Mouse (Mus musculus) testis, adult 2 months (tissue): ENCODE data around the gene Tma7.

Source experiments
- CTCF ChIP-seq: fragments of 200-500 bp; IDR thresholded peaks from 2 replicates; pipeline ENCODE4 v1.5.1; 2012; ENCODE audit warnings: low read depth, mild to moderate bottlenecking, inconsistent platforms, low read length, moderate library complexity; ENCODE audit not compliant: control insufficient read depth, insufficient read depth, insufficient replicate concordance
- POLR2A ChIP-seq: fragments of 200-500 bp; IDR thresholded peaks from 2 replicates; pipeline ENCODE4 v1.6.1; 2012; ENCODE audit warnings: low read depth, mild to moderate bottlenecking, inconsistent platforms, low read length, moderate library complexity; ENCODE audit not compliant: control insufficient read depth

DNA sequence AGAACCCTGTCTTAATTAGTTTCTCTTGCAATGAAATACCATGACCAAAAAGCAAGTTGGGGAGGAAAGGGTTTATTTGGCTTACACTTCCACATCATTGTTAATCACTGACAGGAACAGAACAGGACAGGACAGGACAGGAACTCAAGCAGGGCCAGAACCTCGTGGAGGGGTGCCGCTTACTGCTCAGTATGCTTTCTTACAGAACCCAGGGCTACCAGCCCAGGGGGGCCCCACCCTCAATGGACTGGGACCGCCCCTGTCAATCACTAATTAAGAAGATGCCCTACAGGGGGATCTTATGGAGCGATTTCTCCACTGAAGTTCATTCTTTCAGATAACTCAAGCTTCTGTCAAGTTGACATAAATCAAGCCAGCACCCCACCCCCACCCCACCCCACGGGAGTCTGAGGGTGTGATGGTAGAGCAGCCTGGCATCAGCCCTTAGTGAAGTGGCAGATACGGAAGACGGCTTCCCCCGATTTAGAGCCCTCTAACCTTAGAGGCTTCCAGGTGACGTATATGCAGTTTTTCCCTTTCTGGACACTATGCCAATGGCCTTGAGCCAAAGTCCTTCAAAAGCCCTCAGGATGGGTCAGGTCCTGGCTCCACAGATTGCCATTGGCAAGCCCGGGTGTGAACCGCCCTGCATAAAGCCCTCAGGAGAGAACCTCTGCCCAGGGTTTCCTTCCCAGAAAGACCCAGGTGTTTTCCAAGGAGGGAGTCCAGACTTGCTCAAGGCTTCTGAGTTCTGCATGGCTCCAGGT lies 11.6 kb upstream of the Tma7 start:
- no peak for TF ChIP-seq CTCF
- no peak for TF ChIP-seq POLR2A
